Mouse (Mus musculus) erythroid progenitor cell, adult 5-6 weeks (primary cell): Measurements from ENCODE around the gene Nanos1. TPM values are rescaled to one million over a fixed set of nuclear protein-coding genes. Genes with fewer than 3 reads are reported as not detected.
A peak's percentile ranks its signal among the peaks of the same experiment; 100 is the strongest.

Source experiments
- ATAC-seq: replicated peaks from 2 replicates; pipeline ENCODE4 v1.8.0; 2016; ENCODE audit warnings: moderate number of reproducible peaks, mild to moderate bottlenecking, moderate TSS enrichment, inconsistent platforms; ENCODE audit not compliant: poor library complexity, low FRiP score, severe bottlenecking
- total RNA-seq, 2 experiments: library from RNA; stranded (forward) in 1 of 2; stranded (reverse) in 1 of 2; fragments of 150-400 nt in 1 of 2; fragments of 186-747, 209-891 nt in 1 of 2; gene quantifications; 2 replicates each; pipeline versions ENCODE4 v1.2.3 to v1.2.4; 2015 to 2017; ENCODE audit warnings: low replicate concordance in 2 of 2

Gene Nanos1
- total RNA-seq (2015; ENCODE audit: low replicate concordance) (5.9 and 11.9 TPM in 2 replicates), total RNA-seq (2017; ENCODE audit: low replicate concordance) (9.9 and 13.9 TPM in 2 replicates)

GRCm38 (mm10) chr19:60755438-60756191 lies at the start of gene Nanos1:
TSS of gene Nanos1 (plus strand) at chr19:60755987.
- peak; percentile 95 for ATAC-seq

- ATAC-seq: peak; percentile 88
Measured at GRCm38 (mm10) chr19:60709193-60709900, 46.4 kb upstream of the Nanos1 start.

- no peak for ATAC-seq
Measured at GRCm38 (mm10) chr19:60710196-60710595, 45.6 kb upstream of the Nanos1 start.

DNA sequence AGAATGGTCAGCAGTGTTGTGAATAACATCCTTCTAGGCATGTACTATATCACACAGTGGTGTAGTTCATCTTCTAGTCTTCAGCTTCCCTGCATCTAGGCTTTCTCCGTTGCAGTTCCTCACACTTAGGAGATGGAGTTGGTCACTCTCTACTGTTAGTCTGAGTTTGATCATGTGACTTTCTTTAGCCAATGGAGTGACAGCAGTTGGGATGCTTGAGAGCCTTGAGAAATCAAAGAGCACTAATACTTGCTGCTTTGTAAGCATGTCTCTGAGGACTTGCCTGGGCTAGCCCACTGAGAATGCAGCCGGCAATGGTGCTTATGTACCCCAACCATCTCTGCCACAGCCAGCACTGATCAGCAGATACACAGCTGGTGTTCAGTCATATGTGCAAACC lies 43.2 kb upstream of the Nanos1 start:
- ATAC-seq: no peak

GRCm38 (mm10) chr19:60716381-60716780 lies 39.4 kb upstream of the Nanos1 start:
- ATAC-seq: no peak

DNA sequence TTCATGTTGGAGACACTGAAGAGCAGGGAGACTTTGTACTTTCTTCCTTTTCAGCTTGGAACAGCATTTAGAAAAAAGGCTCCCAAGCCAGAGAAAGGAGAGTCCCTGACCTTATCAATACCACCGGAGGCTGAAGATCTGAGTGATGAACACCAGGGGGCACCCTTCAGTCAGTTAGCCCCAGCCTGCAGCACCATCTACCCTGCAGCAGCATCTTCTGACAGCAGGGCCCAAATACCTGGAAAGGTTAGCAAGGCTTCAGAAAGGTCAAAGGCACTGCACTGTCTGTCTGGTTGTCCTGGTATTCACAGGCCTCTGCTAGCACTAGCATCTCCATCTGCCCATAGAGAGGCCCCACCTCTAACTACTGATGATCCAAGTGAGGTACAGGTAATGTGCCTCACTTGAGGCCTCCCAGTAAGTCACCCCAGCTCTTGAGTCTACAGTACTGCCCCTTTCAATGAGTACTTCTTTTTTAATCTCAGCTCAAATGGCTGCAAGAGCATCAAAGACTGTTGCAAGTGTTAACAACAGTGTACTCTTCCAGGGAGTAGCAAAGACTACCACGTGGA lies 25.4 kb upstream of the Nanos1 start:
- peak; percentile 94 for ATAC-seq

DNA sequence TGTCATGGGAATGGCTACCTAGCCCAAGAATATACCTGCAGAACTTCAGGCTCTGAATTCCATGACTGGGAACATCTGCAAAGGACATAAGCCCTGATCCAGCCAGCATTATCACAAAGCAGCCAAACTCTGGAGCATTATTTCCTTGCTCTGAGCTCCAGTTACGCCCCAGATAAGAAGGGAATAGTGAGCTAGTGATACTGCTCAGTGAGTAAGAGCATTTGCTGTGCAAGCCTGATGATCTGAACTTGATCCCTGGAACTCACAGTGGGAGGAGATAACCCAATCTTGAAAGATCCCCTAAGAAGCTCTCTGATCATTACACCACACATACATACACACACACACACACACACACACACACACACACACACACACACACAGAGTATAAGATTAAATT lies 24.5 kb upstream of the Nanos1 start:
- no peak for ATAC-seq

DNA sequence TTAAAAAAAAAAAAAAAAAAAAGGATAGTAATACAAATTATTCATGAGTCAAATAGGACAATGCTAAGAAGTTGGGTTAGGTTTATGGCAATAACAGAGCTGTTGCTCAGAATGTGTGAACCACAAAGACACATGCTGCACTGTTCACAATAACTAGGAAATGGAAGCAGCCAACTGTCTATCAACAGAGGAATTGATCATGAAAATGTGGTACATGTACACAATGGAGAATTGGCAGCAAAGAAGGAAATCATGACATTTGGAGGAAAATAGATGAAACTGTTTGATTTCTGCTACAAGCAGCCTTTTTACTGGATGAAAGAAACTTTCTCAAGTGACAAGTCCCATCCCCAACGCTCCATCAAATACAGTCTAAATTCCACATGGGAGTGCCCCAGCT lies 23.8 kb upstream of the Nanos1 start:
- ATAC-seq: no peak

DNA sequence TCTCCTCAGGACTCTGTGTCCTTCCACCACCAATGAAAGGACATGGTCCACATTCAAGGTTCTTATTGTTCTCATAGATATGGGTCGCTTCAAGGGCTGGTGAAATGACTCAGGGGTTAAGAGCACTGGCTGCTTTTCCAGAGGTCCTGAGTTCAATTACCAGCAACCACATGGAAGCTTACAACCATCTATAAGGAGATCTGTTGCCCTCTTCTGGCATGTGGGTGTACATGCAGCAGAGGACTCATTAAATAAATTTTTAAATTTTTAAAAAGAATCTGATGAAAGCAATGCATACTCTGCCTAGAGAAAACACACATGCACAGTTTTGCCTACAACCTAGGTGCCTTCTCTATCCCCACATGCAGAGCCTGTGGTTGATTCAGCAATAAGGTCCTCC lies 15.2 kb upstream of the Nanos1 start:
- ATAC-seq: no peak

GRCm38 (mm10) chr19:60743767-60744547 lies 11.8 kb upstream of the Nanos1 start:
- peak; percentile 97 for ATAC-seq

- no peak for ATAC-seq
Measured at GRCm38 (mm10) chr19:60747801-60748200, 8.0 kb upstream of the Nanos1 start.

GRCm38 (mm10) chr19:60756192-60757098 lies 658 bp downstream of the Nanos1 start:
- peak; percentile 72 for ATAC-seq

GRCm38 (mm10) chr19:60757099-60757785 lies 1.5 kb downstream of the Nanos1 start:
- ATAC-seq: no peak

DNA sequence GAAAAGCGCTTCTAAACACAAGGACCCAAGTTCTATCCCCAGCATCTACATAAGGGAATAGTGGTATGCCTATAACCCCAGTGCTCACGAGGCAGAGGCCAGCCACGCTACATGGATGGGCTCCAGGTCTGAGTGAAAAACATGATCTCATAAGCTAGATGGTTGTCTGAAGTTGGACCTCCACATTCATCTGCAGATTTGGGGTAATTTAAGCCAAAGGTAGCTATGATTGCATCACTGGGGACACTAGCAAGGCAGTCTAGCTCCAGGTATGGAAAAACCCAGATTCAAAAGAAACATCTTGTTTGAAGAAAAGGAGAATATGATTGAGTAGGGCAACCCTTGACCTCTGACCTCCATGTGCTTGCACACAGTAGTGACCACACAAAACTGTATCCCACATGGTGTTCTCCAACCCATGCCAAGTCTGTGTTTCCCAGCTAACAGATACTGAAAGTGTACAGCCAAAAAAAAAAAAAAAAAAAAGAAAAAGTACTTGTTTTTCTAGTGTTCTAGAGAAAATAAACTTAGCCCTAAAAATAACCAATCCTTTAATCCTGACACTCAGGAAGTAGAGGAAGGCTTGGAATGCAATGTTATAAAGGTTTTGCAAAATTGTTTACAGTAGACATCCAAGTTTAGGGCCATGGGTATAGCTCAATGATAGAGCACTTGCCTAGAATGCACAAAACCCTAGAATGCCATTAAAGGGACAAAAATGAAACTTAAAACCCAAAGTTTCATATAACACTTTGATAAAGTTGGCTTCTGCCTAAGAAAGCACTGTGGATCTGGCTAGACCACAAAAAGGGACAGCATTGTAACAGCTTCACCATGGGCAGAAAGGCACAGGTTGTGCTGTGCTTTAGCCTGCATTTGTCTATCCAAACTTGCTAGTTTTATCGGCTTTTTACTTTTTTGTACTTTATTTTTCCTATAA lies 3.4 kb downstream of the Nanos1 start:
- ATAC-seq: no peak

DNA sequence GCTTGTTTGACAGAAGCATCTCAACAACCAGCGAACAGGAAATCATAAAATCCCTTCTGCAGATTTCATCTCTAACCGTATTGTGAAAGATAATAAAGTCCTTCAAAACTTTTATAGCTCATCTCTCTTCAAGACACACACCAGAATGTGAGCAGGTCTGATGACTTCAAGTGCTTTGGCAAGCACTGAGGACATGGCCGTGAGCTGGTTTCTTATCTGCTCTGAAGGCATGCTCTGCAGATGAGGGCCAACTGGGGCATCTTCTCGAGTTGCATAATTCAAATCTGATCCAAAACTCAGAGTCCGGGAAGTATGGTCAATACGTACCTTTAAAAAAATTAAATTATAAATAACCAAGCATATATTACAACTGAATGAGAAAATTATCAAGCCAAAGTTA lies 17.6 kb downstream of the Nanos1 start:
- ATAC-seq: no peak

DNA sequence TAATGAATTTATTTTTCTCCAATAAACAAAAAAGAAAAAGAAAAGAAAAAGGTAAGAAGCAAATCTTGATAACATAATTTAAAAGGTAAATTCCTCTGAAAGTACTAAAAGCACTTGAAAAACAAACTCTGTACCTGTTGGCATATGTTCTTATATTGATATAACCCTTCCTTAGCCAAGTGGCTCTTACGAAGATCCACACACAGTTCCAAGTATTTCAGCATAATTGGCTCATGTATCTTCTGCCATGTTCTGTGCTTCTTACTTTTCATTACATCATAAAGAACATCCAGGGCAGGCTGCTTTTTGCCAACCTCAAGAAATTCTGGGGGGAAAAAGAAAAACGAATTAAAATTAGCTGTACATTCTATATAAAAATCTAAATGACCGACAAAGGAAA lies 26.2 kb downstream of the Nanos1 start:
- no peak for ATAC-seq

DNA sequence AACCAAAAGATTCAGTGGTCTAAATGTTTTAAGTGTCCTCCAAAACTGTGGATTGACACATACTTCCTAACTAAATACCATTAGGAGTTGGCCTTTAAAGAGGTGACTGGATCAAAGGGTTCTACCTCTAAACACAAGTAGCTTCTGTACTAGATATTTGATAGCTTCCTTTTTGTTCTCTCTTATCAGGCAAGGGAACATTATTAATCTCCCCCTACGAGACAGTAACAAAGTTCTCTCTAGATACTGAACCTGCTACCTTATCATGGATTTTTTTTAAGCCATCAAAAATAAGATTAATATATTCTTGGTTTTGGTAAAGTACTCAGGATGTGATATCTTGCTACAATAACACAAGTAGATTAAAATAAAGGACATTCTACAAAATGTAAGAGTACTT lies 28.9 kb downstream of the Nanos1 start:
- ATAC-seq: no peak
